Mouse (Mus musculus) E14TG2a.4 (cell line): Measurements from ENCODE around the gene Vps26a.

Experiments
- CTCF ChIP-seq: conservative IDR thresholded peaks from 2 replicates; pipeline ENCODE4 v1.5.1; 2014; ENCODE audit warnings: low read length
- NANOG ChIP-seq: IDR thresholded peaks from 2 replicates; pipeline ENCODE4 v1.6.1; 2014; ENCODE audit warnings: borderline replicate concordance, low read length, mixed read lengths

DNA sequence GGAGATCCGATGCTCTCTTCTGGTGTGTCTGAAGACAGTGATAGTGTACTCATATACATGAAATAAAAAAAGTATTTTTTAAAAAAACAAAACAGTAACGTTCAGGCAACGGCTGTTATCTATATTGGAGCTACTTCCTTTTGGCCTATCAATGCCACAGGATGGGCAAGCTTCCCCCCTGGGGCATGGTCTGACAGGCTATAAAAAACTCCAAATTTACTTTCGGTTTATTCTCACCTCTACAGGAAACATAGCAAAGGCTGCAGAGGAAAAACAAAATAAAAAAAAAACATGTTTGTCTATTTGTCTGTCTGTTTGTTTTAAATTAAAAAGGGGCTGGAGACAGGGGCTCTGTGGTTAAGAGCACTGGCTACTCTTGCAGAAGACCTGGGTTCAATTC lies 16.7 kb upstream of the Vps26a start:
- TF ChIP-seq CTCF (no peak), NANOG (no peak)
